Mouse (Mus musculus): ENCODE results near the gene Trappc2l. TPM values are rescaled to one million over a fixed set of nuclear protein-coding genes. Genes with fewer than 3 reads are reported as not detected.

Gene Trappc2l
- polyA plus RNA-seq, 1 experiment from 2014 or later, result 55.6 TPM

DNA sequence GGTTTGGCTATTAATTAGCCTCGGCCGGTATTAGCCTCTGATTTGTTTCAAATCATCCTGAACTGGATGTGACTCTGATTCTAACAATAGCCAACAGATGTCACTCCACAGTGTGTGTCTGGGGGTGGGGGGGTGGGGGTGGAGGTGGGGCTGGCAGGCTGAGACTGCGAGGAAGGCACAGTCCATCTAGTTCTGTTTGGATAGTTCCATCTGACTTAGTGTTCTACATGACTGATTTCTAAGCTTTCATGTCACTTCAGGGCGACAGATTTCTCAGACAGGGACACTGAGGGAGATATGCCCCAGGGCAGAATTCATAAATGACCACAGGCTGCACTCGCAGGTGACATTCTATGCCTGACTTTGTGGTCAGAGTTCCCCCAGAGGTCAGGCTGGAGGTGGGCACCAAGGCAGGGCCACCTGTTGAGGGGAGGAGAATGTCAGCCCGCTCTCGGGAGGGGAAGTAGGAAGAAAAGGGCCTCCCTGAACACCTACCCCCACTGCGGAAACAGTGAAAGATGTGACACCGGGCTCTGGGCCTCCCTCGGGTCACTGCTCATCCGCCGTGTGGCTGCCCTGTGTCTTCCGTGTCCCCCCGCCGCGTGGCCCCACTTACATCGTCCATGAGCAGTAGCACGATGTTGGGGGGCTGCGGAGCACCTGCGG is 695 bp upstream of the Trappc2l start:
- ATAC-seq (ENCODE audit: extremely low read depth, insufficient number of reproducible peaks, low FRiP score, low TSS enrichment), result peak; percentile 2; the same call in 1 of the 2 replicates
- Histone ChIP-seq H3K9me3 (no peaks in the 10 kb centered on the region), H3K4me2 (peak overlapping the region; percentile 86), H3K4me3 (peak overlapping the region; percentile 64), H3K4me1 (peaks cover 25% of the 10 kb centered on the region), H3K27me3 (replicated peaks) (no peaks in the 10 kb centered on the region), H3K27ac (replicated peaks) (peak overlapping the region; percentile 71), H3K36me3 (peaks cover 24% of the 10 kb centered on the region), H3K9ac (peak overlapping the region; percentile 83)
- WGBS, result 4% methylated on average over 20 of the region's 20 CpGs

DNA sequence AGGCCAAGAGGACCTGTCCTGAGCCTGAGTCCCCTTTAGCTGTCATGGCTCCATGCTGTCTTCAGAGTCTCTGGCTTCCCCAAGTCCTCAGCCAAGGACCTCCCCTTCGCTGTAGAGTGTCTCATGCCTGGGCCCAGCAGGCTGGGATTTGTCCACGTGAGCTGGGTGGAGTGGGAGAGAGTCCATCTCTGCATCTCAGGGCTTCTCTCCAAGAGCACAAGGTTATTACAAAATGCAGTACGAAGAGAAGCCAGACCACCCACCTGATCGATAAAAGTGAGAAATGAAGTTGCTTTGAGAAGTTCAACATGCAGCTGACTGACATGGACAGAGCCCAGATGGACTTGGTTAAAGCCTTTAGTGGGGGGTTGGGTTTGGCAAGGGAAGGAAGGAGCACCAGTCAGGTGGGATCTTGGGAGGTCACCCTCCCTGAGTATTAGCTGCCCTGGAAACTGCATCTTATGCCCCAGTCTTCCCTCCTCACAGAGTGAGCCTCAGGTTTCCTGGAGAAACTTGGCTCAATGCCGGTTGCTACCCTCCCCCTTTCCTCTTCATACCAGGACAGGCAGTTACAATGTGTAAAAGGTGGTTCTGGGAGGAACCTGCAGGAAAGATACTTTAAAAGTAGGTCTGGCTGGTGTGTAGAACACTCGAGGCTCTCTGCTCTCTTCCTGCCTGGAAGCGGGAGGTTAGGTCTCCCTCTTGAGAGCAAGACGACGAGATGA is 4.9 kb downstream of the Trappc2l start:
- Histone ChIP-seq H3K9me3 (no peaks in the 10 kb centered on the region), H3K27me3 (replicated peaks) (no peaks in the 10 kb centered on the region; the same call in 1 of the 2 replicates), H3K4me2 (no peak overlapping the region), H3K36me3 (peaks cover 24% of the 10 kb centered on the region), H3K9ac (peak overlapping the region; percentile 14; the same call in 1 of the 2 replicates), H3K4me1 (peaks cover 30% of the 10 kb centered on the region), H3K4me3 (no peak overlapping the region), H3K27ac (replicated peaks) (no peak overlapping the region)
- ATAC-seq (ENCODE audit: extremely low read depth, insufficient number of reproducible peaks, low FRiP score, low TSS enrichment), result no peak
- 52% methylated on average over 9 of the region's 9 CpGs for WGBS

DNA sequence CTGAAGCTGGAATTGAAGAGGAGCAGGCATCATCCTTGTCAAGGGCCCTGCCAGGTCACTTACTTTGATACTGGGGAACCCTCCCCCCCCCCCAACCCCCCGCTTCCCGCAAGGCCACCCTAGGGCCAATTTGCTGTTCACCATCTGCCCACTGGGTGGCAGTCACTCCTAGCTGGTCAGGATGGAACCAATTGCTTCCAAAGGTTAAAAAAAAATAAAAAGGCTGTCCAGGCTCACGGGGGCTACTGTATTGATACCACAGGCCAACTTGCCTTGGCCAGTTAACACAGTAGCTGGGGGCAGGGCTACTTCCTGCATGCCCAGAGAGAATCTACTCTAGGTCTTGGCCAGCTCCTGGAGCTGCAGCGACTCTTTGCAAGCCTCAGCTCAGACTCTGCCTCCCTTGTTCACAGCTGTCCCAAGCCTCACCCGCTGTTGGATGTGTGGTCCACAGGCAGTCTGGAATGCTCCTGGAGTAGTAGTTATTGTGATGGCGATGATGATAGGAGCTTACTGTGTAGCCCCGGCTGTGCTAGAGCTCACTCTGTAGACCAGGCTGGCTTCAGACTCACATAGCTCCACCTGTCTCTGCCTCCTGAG is 6.6 kb downstream of the Trappc2l start:
- Histone ChIP-seq H3K36me3 (peaks cover 24% of the 10 kb centered on the region), H3K4me2 (no peak overlapping the region), H3K27me3 (replicated peaks) (no peaks in the 10 kb centered on the region; the same call in 1 of the 2 replicates), H3K9ac (no peak overlapping the region), H3K9me3 (no peaks in the 10 kb centered on the region), H3K4me1 (peaks cover 19% of the 10 kb centered on the region), H3K4me3 (no peak overlapping the region), H3K27ac (replicated peaks) (no peak overlapping the region)
- ATAC-seq (ENCODE audit: extremely low read depth, insufficient number of reproducible peaks, low FRiP score, low TSS enrichment), result no peak
- WGBS, result 33% methylated on average over 5 of the region's 7 CpGs

DNA sequence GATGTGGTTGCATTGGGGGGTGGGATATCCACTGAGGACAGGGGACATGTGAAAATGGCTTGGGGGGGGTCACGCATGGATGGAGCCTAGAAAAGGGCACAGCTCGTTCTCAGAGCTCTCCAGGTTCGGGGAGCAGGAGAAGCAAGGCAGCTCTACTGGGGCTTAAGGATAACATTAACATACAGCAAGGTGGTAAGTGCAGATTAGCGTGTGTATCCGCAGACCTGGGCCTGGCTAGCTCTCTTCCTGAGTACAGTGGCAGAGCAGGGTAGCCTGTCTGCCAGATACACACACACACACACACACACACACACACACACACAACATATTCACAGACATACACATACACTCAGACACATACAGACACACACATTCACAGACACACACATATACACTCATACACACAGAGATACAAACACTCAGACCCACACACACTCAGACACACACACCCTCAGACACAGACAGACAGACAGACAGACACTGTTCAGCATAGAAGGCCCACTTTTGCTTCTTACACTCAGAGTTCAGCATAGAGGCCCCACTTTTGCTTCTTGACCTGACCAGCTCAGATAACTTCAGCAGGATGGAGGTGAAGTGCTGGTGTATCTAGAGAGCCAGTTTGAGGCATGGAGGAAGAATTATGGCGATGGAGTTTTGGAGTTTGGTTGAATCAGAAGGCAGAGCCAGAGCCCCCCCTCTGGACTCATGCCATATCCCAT is 7.4 kb downstream of the Trappc2l start:
- Histone ChIP-seq H3K9ac (no peak overlapping the region), H3K4me2 (no peak overlapping the region), H3K4me3 (no peak overlapping the region), H3K4me1 (peaks cover 19% of the 10 kb centered on the region), H3K27ac (replicated peaks) (no peak overlapping the region), H3K27me3 (replicated peaks) (no peaks in the 10 kb centered on the region; the same call in 1 of the 2 replicates), H3K36me3 (peaks cover 18% of the 10 kb centered on the region), H3K9me3 (no peaks in the 10 kb centered on the region)
- 67% methylated on average over 6 of the region's 6 CpGs for WGBS
- no peak for ATAC-seq (ENCODE audit: extremely low read depth, insufficient number of reproducible peaks, low FRiP score, low TSS enrichment)

DNA sequence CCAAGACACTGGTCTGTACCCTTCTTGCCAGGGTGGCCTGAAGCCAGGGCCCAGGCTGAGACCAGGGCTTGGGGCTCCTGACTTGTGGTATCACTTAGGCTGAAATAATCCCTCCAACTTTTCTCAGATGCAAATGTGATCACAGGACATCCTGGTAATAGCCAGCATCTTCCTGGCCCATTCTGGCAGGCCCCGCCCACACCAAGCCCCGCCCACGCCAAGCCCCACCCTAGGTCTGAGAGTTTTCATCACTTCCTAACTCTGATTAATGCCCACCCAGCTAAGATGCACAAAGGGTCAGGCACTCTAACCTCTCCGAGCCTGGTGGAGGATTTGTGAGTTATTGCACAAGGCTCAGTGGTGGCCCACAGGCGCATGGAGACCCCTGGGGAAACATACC is 9.0 kb downstream of the Trappc2l start:
- H3K9me3 ChIP-seq, result no peaks in the 10 kb centered on the region
- H3K27ac ChIP-seq (replicated peaks), result no peak overlapping the region
- no peak for ATAC-seq (ENCODE audit: extremely low read depth, insufficient number of reproducible peaks, low FRiP score, low TSS enrichment)
- H3K4me2 ChIP-seq, result no peak overlapping the region
- H3K36me3 ChIP-seq, result peaks cover 2% of the 10 kb centered on the region
- H3K4me1 ChIP-seq, result peaks cover 26% of the 10 kb centered on the region
- no peak overlapping the region for H3K9ac ChIP-seq
- WGBS, result 30% methylated on average over 5 of the region's 5 CpGs
- no peak overlapping the region for H3K4me3 ChIP-seq
- H3K27me3 ChIP-seq (replicated peaks), result no peaks in the 10 kb centered on the region; the same call in 1 of the 2 replicates

DNA sequence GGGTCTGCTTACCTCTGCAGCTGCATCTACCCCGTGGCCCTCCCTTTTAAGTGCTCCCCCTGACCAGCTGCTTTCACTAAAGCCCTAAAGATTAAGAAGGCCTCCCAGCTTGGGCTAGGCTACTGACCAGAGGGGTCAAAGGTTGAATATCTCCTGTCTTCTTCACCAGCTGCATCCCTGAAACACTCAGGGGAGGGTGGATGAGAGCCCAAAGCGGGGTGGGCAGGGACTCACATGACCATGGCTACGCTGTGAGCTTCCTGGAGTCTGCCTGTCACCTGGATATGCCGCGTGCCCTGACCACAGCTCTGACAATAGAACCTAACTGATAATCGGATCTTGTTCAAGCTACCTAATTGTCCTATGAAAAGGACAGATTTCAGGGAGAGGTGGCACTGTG is 11.3 kb downstream of the Trappc2l start, which contains the start of gene Pabpn1l:
Gene Pabpn1l (minus strand): TSS at position 13 of the 400 bp plus-strand sequence.
- H3K27ac ChIP-seq (replicated peaks), result no peak within 1 kb of the TSS
- no peaks in the 10 kb centered on the region; the same call in 1 of the 2 replicates for H3K27me3 ChIP-seq (replicated peaks)
- no peak within 1 kb of the TSS for H3K9ac ChIP-seq
- no peaks in the 10 kb centered on the region for H3K36me3 ChIP-seq
- WGBS, result 66% methylated on average over 6 of the region's 6 CpGs
- peaks cover 12% of the 10 kb centered on the region for H3K4me1 ChIP-seq
- H3K9me3 ChIP-seq, result no peaks in the 10 kb centered on the region
- no peak within 1 kb of the TSS for H3K4me3 ChIP-seq
- H3K4me2 ChIP-seq, result no peak within 1 kb of the TSS
- ATAC-seq (ENCODE audit: extremely low read depth, insufficient number of reproducible peaks, low FRiP score, low TSS enrichment), result no peak

DNA sequence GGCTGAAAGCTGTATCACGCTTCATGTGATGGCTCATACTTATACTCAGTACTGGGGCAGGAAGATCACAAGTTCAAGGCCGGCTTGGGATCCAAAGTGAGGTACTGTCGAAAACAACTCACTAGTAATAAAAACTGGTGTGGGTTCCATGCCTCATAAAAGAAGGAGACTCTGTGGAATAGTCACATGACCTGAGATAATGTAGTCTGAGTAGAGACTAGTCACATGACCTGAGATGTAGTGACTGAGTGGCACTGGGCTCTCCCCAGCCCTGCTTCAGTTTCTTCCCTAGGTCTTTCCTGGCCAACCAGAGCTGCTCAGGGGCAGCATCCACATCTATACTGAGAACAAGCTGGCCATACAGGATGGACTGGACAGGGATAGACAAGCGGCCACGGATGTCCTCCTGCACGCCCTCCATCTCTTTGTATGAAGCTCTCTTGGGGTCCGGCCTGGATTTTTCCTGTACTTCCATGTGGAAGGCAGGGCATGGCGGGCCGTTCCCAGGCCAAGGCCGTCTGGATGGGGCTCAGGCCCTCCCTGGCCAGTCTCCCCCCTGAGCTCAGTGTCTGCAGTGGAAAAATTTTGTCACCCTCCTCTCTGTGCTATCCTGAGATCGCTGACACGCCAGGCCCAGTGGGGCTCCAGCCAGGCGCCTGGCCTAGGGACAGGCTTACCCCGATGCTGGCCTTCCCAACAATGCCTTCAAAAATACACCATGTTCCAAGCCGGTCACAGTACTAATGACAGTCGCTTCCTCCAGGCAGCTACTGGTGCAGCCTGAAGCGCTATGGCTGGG is 12.6 kb downstream of the Trappc2l start:
- WGBS, result 70% methylated on average over 17 of the region's 17 CpGs
- ATAC-seq (ENCODE audit: extremely low read depth, insufficient number of reproducible peaks, low FRiP score, low TSS enrichment), result no peak

DNA sequence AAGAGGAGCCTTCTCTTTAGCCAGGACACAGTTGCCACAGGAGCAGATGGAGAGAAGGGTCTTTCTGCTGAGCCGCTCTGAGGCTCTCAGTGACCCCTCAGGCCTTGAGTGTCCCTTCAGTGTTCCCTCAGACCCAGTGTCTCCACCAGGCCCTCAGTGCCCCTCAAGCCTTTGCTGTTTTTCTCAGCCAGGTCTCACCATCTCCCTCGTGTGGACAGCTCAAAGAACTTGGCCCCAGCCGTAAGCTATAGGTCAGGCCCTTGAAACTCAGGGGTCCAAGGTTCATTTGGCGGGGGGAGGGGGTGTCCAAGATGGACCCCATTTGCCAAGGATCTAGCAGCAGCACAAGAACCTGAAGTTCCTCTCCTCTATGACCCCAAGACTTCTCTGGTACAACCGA is 13.2 kb downstream of the Trappc2l start:
- peaks cover 3% of the 10 kb centered on the region; the same call in 1 of the 2 replicates for H3K27me3 ChIP-seq (replicated peaks)
- H3K27ac ChIP-seq (replicated peaks), result 0 out of 2 replicates have a peak overlapping the region, but pooled peaks have one; percentile 8
- no peaks in the 10 kb centered on the region for H3K36me3 ChIP-seq
- H3K4me2 ChIP-seq, result no peak overlapping the region
- 0 out of 2 replicates have a peak, but pooled peaks cover 7% of the 10 kb centered on the region for H3K4me1 ChIP-seq
- no peaks in the 10 kb centered on the region for H3K9me3 ChIP-seq
- no peak overlapping the region for H3K9ac ChIP-seq
- H3K4me3 ChIP-seq, result no peak overlapping the region
- WGBS, result 61% methylated on average over 5 of the region's 5 CpGs
- ATAC-seq (ENCODE audit: extremely low read depth, insufficient number of reproducible peaks, low FRiP score, low TSS enrichment), result no peak

More for the DNA sequence above, 12.6 kb downstream of the Trappc2l start:
- no peak overlapping the region for H3K9ac ChIP-seq
- no peak overlapping the region for H3K4me2 ChIP-seq
- 0 out of 2 replicates have a peak, but pooled peaks cover 7% of the 10 kb centered on the region for H3K4me1 ChIP-seq
- no peak overlapping the region for H3K4me3 ChIP-seq
- H3K27ac ChIP-seq (replicated peaks), result 0 out of 2 replicates have a peak overlapping the region, but pooled peaks have one; percentile 8
- no peaks in the 10 kb centered on the region; the same call in 1 of the 2 replicates for H3K27me3 ChIP-seq (replicated peaks)
- no peaks in the 10 kb centered on the region for H3K9me3 ChIP-seq
- H3K36me3 ChIP-seq, result no peaks in the 10 kb centered on the region

DNA sequence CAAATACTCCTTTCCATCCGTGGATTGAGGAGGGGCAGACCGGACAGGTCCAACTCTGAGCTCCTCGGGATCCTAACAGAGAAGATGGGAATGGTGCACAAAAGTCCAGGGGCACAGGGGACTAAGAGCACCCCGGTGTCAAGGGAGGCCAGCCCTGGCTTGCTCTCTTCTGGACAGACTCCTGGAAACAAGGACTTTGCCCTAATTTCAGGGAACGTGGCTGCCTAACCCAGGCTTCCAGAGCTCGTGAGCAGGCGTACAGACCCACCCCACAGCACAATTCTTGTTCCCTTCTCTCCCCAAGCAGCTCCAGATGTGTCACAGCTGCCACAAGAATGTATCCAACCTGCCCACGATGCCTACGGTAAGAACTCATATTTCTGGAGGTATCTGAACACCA is 14.4 kb downstream of the Trappc2l start:
- no peaks in the 10 kb centered on the region for H3K9me3 ChIP-seq
- WGBS, result 77% methylated on average over 9 of the region's 9 CpGs
- H3K4me1 ChIP-seq, result peaks cover 13% of the 10 kb centered on the region; the same call in 1 of the 2 replicates
- no peak overlapping the region for H3K27ac ChIP-seq (replicated peaks)
- peaks cover 7% of the 10 kb centered on the region for H3K36me3 ChIP-seq
- H3K27me3 ChIP-seq (replicated peaks), result peaks cover 9% of the 10 kb centered on the region; the same call in 1 of the 2 replicates
- no peak for ATAC-seq (ENCODE audit: extremely low read depth, insufficient number of reproducible peaks, low FRiP score, low TSS enrichment)
- H3K4me3 ChIP-seq, result no peak overlapping the region
- no peak overlapping the region for H3K4me2 ChIP-seq
- no peak overlapping the region for H3K9ac ChIP-seq

DNA sequence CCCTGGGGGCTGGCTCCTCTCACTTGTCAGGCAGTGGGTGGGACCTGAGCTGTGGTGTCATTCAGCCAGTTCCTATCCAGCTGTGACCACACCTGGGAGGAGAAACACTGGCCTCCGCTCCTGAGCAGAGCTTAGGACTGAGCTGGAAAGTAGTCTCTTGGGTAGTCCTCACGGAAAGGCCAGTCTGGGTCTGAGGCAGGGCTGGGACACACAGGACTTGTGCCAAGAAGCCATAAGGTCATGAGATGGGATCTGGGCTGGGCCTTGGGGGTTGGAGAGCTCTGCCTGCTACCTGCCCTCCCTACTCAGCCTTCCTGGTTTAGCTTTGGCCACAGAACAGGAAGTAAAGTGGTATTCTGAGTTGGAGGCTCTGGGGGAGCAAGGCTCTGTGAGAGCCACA is 15.5 kb downstream of the Trappc2l start:
- ATAC-seq (ENCODE audit: extremely low read depth, insufficient number of reproducible peaks, low FRiP score, low TSS enrichment), result no peak
- WGBS, result 78% methylated on average over 2 of the region's 2 CpGs
- Histone ChIP-seq H3K36me3 (peaks cover 7% of the 10 kb centered on the region), H3K27ac (replicated peaks) (no peak overlapping the region), H3K9me3 (no peaks in the 10 kb centered on the region), H3K4me1 (peaks cover 16% of the 10 kb centered on the region; the same call in 1 of the 2 replicates), H3K27me3 (replicated peaks) (peaks cover 9% of the 10 kb centered on the region; the same call in 1 of the 2 replicates), H3K4me2 (no peak overlapping the region), H3K9ac (no peak overlapping the region), H3K4me3 (no peak overlapping the region)

All from heart, embryonic 13.5 days (tissue).